Mouse (Mus musculus): ENCODE results near the gene Dnajc15. TPM values are rescaled to one million over a fixed set of nuclear protein-coding genes. Genes with fewer than 3 reads are reported as not detected.

Gene Dnajc15
- 3.5 and 5.3 TPM in 2 replicates for polyA plus RNA-seq (2012; rRNA removed; ENCODE audit: low replicate concordance)

GRCm38 (mm10) chr14:77874304-77875241 is at the start of gene Dnajc15:
TSS of gene Dnajc15 (minus strand) at chr14:77875125.

GRCm38 (mm10) chr14:77904171-77904762 is 29.3 kb upstream of the Dnajc15 start, which contains the start of gene Epsti1:
TSS of gene Epsti1 (plus strand) at chr14:77904239.

Other genes with a start within 250 kb of the Dnajc15 start
- 9.3 and 14.8 TPM in 2 replicates for gene Epsti1, start 29.1 kb upstream of the Dnajc15 start, polyA plus RNA-seq (2012; rRNA removed; ENCODE audit: low replicate concordance)
- not detected in 2 replicates for gene Fam216b, start 213.9 kb upstream of the Dnajc15 start, polyA plus RNA-seq (2012; rRNA removed; ENCODE audit: low replicate concordance)